Mouse (Mus musculus): ENCODE results near the gene Krtap13-1. TPM values are rescaled to one million over a fixed set of nuclear protein-coding genes. Genes with fewer than 3 reads are reported as not detected.

The Krtap13-1 gene
- not detected for total RNA-seq (2023)

DNA sequence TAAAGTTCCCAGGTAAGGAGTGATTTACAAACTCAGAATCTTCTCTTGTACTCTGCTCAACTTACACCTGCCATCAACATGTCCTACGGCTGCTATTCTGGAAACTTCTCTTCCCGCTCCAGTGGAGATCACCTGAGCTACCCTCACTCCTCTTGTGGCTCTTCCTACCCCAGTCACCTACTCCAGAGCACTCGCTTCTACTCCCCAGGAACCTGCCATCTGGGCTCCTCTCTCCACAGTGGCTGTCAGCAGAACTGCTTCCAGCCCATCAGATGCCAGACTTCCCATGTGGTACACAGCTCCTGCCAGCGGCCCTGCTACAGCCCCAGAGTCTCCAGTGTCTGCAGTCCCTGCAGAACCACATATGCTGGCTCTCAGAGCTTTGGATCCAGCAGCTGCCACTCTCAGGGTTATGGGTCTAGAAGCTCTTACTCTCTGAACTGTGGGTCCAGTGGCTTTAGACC lies at the start of gene Krtap13-1:
Gene Krtap13-1, plus strand, starts transcription at position 51 of the 464 bp plus-strand sequence.

DNA sequence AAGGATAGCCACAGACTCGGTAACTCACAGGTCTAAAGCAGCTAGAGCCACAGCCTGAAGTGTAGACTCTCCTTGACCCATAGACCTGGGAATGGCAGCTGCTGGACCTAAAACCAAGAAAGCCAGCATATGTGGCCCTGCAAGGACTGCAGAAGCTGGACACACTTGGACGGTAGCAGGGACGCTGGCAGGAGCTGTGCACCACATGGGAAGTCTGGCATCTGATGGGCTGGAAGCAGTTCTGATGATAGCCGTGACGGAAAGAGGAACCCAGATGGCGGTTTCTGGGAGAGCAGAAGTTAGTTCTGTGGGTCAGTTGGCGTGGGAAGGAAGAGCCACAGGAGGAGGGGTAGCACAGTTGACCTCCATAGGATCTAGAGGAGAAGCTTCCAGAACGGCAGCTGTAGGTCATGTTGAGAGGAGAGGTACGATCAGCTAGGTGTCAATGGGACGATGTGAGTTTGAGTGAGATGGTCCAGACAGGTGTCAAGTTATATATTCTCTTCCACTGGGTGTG lies 21.1 kb upstream of the Krtap13-1 start, which contains the start of gene 2310061N02Rik:
Gene 2310061N02Rik, minus strand, starts transcription at position 467 of the 517 bp plus-strand sequence.

DNA sequence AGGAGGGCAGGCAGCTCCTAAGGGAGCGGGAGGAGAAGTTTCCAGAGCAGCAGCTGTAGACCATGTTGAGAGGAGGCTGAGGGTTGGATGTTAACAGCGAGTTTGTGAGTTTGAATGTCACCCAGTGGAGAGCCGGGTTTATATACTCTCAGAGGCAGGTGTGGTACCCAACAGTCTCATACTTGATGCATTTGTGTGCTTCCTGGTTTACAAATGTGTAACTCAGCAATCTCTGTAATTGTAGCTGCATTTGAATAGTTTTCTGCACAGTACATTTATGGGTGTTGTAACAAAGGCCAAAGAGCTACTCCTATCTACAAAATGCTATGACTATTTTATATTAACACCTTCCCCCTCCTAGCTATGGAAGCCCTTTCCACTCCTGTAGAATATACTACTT lies 22.9 kb downstream of the Krtap13-1 start, which contains the start of gene Krtap13:
Gene Krtap13, minus strand, starts transcription at position 101 of the 400 bp plus-strand sequence.

DNA sequence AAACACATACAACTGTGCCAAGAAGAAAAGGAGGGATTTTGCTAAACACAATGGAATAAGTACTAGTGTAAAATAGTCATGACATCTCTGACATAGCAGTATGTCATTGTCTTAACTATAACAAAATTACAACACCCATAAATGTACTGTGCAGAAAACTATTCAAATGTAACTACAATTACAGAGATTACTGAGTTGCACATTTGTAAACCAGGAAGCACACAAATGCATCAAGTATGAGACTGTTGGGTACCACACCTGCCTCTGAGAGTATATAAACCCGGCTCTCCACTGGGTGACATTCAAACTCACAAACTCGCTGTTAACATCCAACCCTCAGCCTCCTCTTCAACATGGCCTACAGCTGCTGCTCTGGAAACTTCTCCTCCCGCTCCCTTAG lies 29.9 kb downstream of the Krtap13-1 start, which contains the start of gene 2310034C09Rik:
Gene 2310034C09Rik, plus strand, starts transcription at position 301 of the 400 bp plus-strand sequence.

DNA sequence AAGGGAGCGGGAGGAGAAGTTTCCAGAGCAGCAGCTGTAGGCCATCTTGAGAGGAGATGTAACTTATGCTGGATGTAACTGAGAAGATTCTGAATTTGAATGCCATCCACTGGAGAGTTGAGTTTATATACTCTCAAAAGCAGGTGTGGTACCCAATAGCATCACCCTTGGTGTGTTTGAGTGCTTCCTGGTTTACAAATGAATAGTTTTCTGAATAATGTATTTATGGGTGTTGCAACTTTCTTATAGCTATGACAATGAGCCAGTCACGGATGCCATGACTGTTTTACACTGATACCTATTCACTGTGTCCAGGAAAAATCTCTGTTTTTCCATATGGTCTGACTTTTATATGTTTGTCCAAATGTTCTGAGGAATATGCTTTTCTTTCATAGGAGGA lies 45.4 kb downstream of the Krtap13-1 start, which contains the start of gene 2310057N15Rik:
Gene 2310057N15Rik, minus strand, starts transcription at position 101 of the 400 bp plus-strand sequence.

DNA sequence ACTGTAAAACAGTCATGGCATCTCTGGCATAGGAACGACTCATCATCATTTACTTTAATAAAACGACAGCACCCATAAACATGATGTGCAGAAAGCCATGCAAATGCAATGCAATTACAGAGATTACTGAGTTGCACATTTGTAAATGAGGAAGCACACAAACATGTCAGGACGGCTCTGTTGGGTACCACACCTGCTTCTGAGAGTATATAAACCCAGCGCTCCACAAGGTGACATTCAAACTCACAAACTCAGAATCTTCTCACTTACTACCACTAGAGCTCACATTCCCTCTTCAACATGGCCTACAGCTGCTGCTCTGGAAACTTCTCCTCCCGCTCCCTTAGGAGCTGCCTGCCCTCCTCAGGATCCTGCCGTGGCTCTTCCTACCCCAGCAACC lies 48.9 kb downstream of the Krtap13-1 start, which contains the start of gene Gm5965:
Gene Gm5965, plus strand, starts transcription at position 301 of the 400 bp plus-strand sequence.

Other genes with a start within 250 kb of the Krtap13-1 start
- not detected for gene Cldn17, start 221.9 kb upstream of the Krtap13-1 start, total RNA-seq (2023)
- not detected for gene Cldn8, start 165.7 kb upstream of the Krtap13-1 start, total RNA-seq (2023)
- gene Krtap24-1, start 116.6 kb upstream of the Krtap13-1 start, total RNA-seq (2023), result not detected
- gene 2310079G19Rik, start 101.2 kb upstream of the Krtap13-1 start, total RNA-seq (2023), result not detected
- not detected for gene Krtap26-1, start 81.1 kb upstream of the Krtap13-1 start, total RNA-seq (2023)
- not detected for gene Krtap27-1, start 57.2 kb upstream of the Krtap13-1 start, total RNA-seq (2023)
- gene 2310061N02Rik, start 20.9 kb upstream of the Krtap13-1 start, total RNA-seq (2023), result not detected
- not detected for gene Krtap13, start 22.8 kb downstream of the Krtap13-1 start, total RNA-seq (2023)
- gene 2310034C09Rik, start 30.0 kb downstream of the Krtap13-1 start, total RNA-seq (2023), result not detected
- not detected for gene 2310057N15Rik, start 45.3 kb downstream of the Krtap13-1 start, total RNA-seq (2023)
- gene Gm5965, start 49.0 kb downstream of the Krtap13-1 start, total RNA-seq (2023), result not detected
- not detected for gene Gm20741, start 83.4 kb downstream of the Krtap13-1 start, total RNA-seq (2023)
- not detected for gene Krtap15, start 91.4 kb downstream of the Krtap13-1 start, total RNA-seq (2023)
- gene Krtap14, start 97.3 kb downstream of the Krtap13-1 start, total RNA-seq (2023), result not detected
- gene Krtap19-1, start 140.5 kb downstream of the Krtap13-1 start, total RNA-seq (2023), result not detected
- not detected for gene Krtap19-2, start 145.4 kb downstream of the Krtap13-1 start, total RNA-seq (2023)
- gene Krtap19-3, start 149.2 kb downstream of the Krtap13-1 start, total RNA-seq (2023), result not detected
- gene Krtap19-4, start 156.2 kb downstream of the Krtap13-1 start, total RNA-seq (2023), result not detected
- not detected for gene Krtap19-5, start 167.6 kb downstream of the Krtap13-1 start, total RNA-seq (2023)
- not detected for gene Krtap19-9b, start 203.4 kb downstream of the Krtap13-1 start, total RNA-seq (2023)
- not detected for gene Krtap16-3, start 234.0 kb downstream of the Krtap13-1 start, total RNA-seq (2023)